Mouse (Mus musculus): Measurements from ENCODE around the gene Aifm2. TPM values are rescaled to one million over a fixed set of nuclear protein-coding genes. Genes with fewer than 3 reads are reported as not detected.

Gene Aifm2
- polyA plus RNA-seq, 1 experiment = 23.0 TPM

DNA sequence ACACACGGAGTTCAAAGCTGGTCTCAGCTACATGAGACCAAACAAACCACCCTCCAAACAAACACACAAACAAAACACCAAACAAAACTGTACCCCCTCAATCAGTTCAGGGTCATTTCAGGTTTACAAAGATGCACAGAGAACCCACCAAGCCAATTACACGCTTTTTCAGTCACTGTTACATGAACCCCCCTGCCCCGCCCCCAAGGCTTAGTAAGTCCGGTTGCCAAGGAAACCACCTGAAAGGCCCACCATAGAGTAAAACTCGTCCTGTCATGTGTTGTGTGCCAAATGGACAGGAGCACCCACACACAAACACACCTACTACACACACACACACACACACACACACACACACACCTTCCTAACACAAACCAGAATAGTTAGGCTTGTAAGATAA, 50.5 kb downstream of the Aifm2 start:
- H3K4me1 ChIP-seq (ENCODE audit: control insufficient read depth, insufficient read depth, low read length) = no peaks in the 10 kb centered on the region
- no peaks in the 10 kb centered on the region for H3K27me3 ChIP-seq (ENCODE audit: control insufficient read depth, insufficient read depth, low read length)
- no peaks in the 10 kb centered on the region for H3K36me3 ChIP-seq (ENCODE audit: control insufficient read depth, insufficient read depth, low read length)
- no peak for TF ChIP-seq CTCF (IDR thresholded peaks at IDR 0.05; ENCODE audit: control insufficient read depth, insufficient read depth, insufficient replicate concordance, low read depth, low read length)
- no peak for TF ChIP-seq POLR2A (IDR thresholded peaks at IDR 0.05; ENCODE audit: control insufficient read depth, low read depth, low read length)
- no peak overlapping the region for H3K4me3 ChIP-seq (ENCODE audit: control insufficient read depth, low read depth, low read length)
- H3K27ac ChIP-seq (ENCODE audit: control insufficient read depth, insufficient read depth, low read depth, low read length) = no peak overlapping the region

DNA sequence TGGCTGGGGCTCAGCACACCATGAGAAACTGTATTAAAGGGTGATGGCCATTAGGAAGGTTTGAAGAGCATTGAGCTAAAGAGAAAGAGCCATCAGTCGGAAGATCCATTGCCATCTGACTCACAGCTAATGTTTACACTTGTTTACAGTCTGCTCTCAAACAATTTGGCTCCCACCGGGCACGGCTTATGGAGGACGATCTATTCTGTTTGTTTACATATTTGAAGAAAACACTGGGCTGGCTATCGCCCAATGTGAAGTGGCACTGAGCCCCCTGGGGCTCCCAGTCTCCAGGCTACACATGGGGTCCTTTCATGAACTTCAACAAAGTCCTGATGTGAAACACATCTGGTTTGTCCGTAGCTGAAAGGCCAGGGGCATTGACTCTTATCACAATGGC, 51.7 kb downstream of the Aifm2 start:
- Histone ChIP-seq H3K36me3 (ENCODE audit: control insufficient read depth, insufficient read depth, low read length) (no peaks in the 10 kb centered on the region), H3K27ac (ENCODE audit: control insufficient read depth, insufficient read depth, low read depth, low read length) (no peak overlapping the region), H3K4me3 (ENCODE audit: control insufficient read depth, low read depth, low read length) (no peak overlapping the region), H3K27me3 (ENCODE audit: control insufficient read depth, insufficient read depth, low read length) (no peaks in the 10 kb centered on the region), H3K4me1 (ENCODE audit: control insufficient read depth, insufficient read depth, low read length) (no peaks in the 10 kb centered on the region)
- TF ChIP-seq CTCF (IDR thresholded peaks at IDR 0.05; ENCODE audit: control insufficient read depth, insufficient read depth, insufficient replicate concordance, low read depth, low read length) = no peak
- no peak for TF ChIP-seq POLR2A (IDR thresholded peaks at IDR 0.05; ENCODE audit: control insufficient read depth, low read depth, low read length)

DNA sequence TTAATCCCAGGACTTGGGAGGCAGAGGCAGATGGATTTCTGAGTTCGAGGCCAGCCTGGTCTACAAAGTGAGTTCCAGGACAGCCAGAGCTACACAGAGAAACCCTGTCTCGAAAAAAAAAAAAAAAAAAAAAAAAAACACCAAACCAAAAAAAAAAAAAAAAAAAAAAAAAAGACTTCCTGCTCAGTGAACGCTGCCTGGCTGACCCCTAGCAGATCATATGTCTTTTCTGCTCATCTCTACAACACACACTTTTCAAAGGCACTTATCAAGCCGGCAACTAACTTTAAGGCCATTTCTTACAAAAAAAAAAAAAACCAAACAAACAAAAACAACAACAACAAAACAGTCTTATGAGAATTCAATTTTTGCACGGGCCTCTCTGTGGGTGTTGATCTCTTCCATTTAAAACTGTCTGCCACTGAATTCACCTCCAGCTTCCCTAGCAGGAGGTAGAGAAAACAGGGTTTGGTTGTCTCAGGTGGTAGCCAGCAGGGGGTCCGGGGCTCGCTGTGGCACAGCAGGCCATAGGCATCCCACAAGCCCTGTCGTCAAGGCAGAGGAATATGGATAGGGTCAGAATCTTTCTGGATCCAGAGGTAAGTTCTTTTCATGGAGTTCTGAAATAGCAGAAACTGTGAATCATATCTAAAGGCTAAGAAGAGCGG, 66.5 kb downstream of the Aifm2 start:
- Histone ChIP-seq H3K4me1 (ENCODE audit: control insufficient read depth, insufficient read depth, low read length) (peaks cover 7% of the 10 kb centered on the region), H3K36me3 (ENCODE audit: control insufficient read depth, insufficient read depth, low read length) (no peaks in the 10 kb centered on the region), H3K27ac (ENCODE audit: control insufficient read depth, insufficient read depth, low read depth, low read length) (no peak overlapping the region), H3K27me3 (ENCODE audit: control insufficient read depth, insufficient read depth, low read length) (peaks cover 4% of the 10 kb centered on the region), H3K4me3 (ENCODE audit: control insufficient read depth, low read depth, low read length) (no peak overlapping the region)
- TF ChIP-seq CTCF (IDR thresholded peaks at IDR 0.05; ENCODE audit: control insufficient read depth, insufficient read depth, insufficient replicate concordance, low read depth, low read length) = no peak
- no peak for TF ChIP-seq POLR2A (IDR thresholded peaks at IDR 0.05; ENCODE audit: control insufficient read depth, low read depth, low read length)

DNA sequence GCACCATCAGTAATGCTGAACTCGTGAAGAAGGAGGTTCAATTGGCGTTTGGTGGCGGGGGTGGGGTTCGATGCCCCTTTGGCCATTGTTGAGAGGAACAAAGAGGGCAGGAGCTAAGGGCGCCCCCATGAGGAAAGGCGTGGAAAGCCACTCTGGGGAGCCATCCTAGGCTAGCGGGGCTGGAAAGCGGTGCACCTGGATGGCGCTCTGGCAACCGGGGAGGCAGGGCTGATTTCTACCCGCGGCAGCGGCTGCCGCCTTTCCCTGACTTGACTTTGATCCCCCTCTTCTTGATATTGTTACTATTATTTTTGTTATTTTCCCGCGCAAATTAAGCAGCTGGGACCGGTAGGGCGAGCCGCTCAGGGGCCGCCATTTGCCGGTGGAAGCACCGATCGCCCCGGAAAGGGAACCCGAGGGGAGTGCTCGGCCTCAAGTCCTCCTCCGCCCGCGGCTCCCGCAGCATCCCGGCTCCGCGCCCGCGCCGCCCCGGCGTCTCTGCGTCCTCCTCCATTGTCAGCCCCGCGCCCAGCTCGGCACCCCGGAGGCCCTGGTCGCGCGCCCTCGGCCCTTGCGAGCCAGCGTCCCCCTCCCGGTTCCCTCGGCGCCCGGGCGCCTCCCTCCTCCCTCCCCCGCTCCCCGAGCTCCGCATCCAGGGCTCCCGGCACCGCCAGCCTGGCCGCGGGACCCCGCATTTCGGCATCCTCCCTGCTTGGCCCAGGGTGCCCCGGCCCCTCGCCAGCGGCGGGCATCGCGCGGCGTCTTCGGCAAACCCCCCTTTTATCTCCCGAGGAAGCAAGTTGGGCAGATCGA, 67.9 kb downstream of the Aifm2 start:
- Histone ChIP-seq H3K27ac (ENCODE audit: control insufficient read depth, insufficient read depth, low read depth, low read length) (no peak overlapping the region), H3K36me3 (ENCODE audit: control insufficient read depth, insufficient read depth, low read length) (no peaks in the 10 kb centered on the region), H3K4me3 (ENCODE audit: control insufficient read depth, low read depth, low read length) (peak overlapping the region; percentile 67), H3K4me1 (ENCODE audit: control insufficient read depth, insufficient read depth, low read length) (peaks cover 7% of the 10 kb centered on the region), H3K27me3 (ENCODE audit: control insufficient read depth, insufficient read depth, low read length) (peaks cover 4% of the 10 kb centered on the region)
- peak; percentile 61; the same call in 1 of the 2 replicates for TF ChIP-seq CTCF (IDR thresholded peaks at IDR 0.05; ENCODE audit: control insufficient read depth, insufficient read depth, insufficient replicate concordance, low read depth, low read length)
- no peak for TF ChIP-seq POLR2A (IDR thresholded peaks at IDR 0.05; ENCODE audit: control insufficient read depth, low read depth, low read length)

DNA sequence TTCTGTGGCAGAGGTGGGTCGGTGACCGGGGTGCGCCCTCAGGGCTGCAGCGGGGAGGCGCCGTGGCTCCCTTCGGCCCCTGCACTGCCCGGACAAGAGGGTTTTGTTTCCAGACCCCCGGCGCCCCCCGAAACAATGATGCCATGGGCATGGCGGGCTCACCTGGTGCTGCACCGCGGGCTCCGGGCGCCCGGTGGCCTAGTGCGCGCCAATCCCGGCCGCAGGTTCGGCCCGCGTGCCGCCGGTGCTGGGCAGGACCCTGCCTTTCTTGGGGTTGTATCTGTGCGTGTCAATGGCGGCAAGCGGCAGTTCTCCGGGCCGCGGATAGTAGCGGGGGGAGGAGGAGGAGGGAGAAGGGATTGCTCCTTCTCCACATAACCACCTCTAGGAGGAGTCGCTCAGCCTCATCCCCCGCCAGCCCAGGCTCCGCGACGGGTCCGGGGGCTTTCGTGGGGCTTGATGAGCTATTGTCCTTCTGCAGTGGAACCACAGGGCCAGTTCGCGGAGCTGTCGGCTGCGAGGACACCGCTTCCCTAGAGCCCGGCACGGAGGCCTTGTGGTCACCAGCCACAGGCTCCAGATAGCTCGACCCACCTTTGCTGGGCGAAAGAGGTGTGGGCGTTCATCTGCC, 68.7 kb downstream of the Aifm2 start, which contains the start of gene H2afy2:
TSS of gene H2afy2 (minus strand) at position 527 of the 631 bp plus-strand sequence.
- Histone ChIP-seq H3K4me1 (ENCODE audit: control insufficient read depth, insufficient read depth, low read length) (peaks cover 7% of the 10 kb centered on the region), H3K27me3 (ENCODE audit: control insufficient read depth, insufficient read depth, low read length) (peaks cover 4% of the 10 kb centered on the region), H3K36me3 (ENCODE audit: control insufficient read depth, insufficient read depth, low read length) (no peaks in the 10 kb centered on the region), H3K27ac (ENCODE audit: control insufficient read depth, insufficient read depth, low read depth, low read length) (no peak within 1 kb of the TSS), H3K4me3 (ENCODE audit: control insufficient read depth, low read depth, low read length) (peak within 1 kb of the TSS; percentile 67)
- TF ChIP-seq POLR2A (IDR thresholded peaks at IDR 0.05; ENCODE audit: control insufficient read depth, low read depth, low read length) (no peak), CTCF (IDR thresholded peaks at IDR 0.05; ENCODE audit: control insufficient read depth, insufficient read depth, insufficient replicate concordance, low read depth, low read length) (no peak)

DNA sequence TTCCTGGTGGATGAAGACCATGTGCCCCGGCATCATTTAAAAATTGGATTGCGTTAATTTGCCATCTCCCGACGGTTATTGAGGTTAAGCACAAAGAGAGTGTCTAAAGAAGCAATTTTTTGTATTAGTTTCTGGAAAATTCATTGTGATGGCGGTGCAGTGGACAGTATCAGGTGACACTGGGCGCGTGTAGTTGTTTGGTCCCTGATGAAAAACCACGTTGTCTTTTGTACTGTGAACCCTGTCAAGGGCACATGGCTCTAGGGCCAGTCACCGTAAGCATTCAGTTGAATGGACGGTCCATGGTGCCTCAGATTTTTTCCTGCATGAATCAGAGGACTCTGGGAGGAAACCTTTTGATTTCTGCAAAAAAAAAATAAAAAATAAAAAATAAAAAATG, 69.4 kb downstream of the Aifm2 start:
- H3K4me1 ChIP-seq (ENCODE audit: control insufficient read depth, insufficient read depth, low read length) = peaks cover 7% of the 10 kb centered on the region
- no peak overlapping the region for H3K27ac ChIP-seq (ENCODE audit: control insufficient read depth, insufficient read depth, low read depth, low read length)
- TF ChIP-seq CTCF (IDR thresholded peaks at IDR 0.05; ENCODE audit: control insufficient read depth, insufficient read depth, insufficient replicate concordance, low read depth, low read length) = no peak
- TF ChIP-seq POLR2A (IDR thresholded peaks at IDR 0.05; ENCODE audit: control insufficient read depth, low read depth, low read length) = no peak
- no peak overlapping the region for H3K4me3 ChIP-seq (ENCODE audit: control insufficient read depth, low read depth, low read length)
- H3K36me3 ChIP-seq (ENCODE audit: control insufficient read depth, insufficient read depth, low read length) = no peaks in the 10 kb centered on the region
- H3K27me3 ChIP-seq (ENCODE audit: control insufficient read depth, insufficient read depth, low read length) = peaks cover 4% of the 10 kb centered on the region

Data from testis, adult 2 months (tissue).